Mouse (Mus musculus) NIH3T3 (cell line): ENCODE results near the gene Ccdc27.

Source experiments
- DNase-seq: peaks from one replicate; pipeline ENCODE4 v3.0.0-alpha.2; 2012; ENCODE audit warnings: low read depth

The Ccdc27 gene

DNA sequence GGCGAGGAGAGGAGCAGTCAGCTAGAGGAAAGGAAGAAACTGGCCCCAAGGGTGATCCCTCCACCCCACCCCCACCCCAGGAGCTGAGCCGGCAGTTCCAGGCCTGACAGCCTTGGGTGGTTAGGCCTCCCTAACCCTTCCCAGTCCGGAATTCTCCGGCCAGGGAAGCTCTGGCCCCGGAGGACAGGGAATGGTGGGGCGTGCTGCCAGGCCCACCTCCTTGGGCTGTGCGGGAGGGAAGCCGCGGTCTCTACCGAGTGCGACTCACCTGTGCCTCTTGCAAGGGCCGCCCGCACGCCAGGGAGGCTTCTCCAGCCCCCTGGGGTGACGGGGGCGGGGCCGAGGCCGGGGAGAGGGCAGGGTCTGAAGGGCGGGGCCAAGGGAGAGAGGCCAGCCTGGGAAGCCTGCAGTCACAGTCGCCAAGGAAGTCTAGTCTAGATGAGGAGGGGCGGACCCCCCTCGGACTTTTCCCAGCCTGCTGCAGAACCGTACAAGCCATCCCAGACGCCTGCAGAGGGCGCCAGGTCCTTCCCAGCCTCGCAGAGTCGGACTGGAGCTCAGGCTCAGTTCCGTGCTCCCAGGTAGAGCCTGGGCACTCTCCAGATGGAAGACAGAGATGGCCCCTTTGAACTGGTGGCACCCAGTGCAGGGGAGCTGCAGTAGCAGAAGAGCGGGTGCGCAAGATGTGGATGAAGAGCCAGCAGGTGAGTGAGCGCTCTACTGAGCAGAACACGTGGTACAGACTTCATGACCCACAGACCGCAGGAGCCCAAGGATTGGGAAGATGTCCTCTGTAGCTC, 16.6 kb downstream of the Ccdc27 start, which contains the start of gene Smim1:
Gene Smim1, minus strand, starts transcription at position 590 of the 800 bp plus-strand sequence.
- DNase-seq, result peak; percentile 81

DNA sequence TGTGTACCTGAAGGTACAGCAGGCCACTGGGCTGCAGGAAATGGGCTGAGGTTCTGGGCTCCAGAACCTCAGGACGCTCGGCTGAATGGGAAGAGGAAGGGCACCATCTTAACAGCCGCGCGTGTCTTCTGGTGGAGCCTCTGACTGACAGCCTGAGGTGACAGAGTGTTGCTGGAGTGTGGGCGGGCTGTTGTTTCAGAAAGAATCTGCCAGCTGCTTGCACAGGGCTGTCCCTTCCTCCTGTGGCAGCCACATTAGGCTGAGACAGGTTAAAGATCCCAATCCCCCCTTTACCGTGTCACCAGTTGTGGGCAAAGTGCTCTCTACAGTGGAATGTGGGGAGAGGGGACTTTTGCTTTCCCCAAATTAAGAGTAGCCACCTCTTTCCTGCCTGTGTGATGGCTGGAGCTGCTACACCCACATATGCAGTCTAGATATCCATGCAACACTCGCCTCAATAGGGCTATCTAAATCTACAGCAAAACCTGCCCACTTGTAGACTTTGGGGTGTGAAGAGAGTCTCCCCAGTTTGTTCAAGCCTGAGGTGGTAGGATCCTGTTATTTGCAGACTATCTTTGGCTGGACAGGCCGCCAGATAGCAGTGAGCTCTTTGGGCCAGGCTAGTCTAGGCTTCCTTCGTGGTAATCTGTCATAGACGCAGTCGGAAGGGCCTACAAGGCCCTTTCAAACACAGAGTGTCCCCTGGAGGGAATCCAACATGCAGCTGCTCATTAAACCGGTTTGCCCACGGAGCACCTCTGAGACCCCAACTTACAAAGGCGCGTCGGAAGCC, 17.6 kb downstream of the Ccdc27 start:
- DNase-seq, result no peak

DNA sequence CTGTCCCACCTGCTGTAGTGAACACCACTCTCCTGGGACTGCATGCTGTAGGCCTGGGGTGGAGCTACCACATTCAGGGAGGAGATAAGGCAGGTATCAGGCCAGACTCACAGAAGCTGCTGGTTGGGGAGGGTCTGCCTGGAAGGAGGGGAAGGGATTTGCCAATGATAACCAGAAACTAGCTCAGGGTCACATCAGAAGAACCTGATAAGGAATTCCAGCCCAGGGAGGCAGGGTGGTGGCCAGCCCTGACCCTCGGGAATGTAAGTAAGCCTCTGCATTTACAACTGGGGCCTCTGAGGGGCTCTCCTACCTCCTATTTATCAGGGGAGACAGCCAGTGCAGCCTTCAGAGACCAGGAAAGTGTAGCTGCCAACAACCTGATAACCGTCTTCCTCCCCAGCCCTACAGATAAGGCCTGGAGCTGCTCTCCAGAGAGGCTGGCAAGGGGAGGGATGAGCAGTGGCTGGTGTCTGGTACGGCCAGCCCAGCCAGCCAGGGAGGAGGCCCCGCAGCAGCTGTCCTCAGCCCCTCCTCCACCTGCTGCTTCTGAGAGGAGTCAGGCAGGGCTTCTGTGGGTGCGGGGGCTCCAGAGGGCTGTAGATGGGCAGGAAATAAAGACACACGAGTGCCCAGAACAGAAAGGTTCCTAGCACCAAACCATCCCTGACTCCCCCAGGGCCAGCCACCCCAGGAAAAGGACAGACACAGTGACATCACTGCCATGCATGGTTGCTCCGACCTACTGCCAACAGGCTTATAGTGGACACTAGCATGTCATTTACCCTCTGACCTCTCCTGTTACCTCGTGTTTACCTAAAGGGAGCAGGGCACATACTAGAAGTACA, 18.5 kb downstream of the Ccdc27 start:
- DNase-seq, result no peak

DNA sequence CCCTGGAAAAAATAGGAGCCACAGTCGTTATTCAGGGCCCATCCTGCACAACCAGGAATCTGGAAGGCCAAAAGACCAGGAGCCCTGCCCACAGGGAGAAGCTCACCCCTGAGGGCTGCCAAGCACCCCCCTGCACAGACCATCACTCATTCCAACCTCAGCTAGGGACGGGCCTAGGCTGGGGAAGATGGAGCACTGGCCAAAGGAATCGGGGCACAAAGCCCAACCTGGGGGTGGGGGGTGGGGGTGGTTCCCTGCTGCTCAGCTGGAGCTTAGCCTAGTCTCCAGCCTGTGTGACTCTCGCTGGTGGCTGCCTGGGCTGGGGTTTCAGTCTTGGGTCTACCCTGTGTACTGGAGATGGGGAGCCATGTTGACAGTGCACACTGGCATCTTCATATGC, 19.6 kb downstream of the Ccdc27 start:
- peak; percentile 40 for DNase-seq

DNA sequence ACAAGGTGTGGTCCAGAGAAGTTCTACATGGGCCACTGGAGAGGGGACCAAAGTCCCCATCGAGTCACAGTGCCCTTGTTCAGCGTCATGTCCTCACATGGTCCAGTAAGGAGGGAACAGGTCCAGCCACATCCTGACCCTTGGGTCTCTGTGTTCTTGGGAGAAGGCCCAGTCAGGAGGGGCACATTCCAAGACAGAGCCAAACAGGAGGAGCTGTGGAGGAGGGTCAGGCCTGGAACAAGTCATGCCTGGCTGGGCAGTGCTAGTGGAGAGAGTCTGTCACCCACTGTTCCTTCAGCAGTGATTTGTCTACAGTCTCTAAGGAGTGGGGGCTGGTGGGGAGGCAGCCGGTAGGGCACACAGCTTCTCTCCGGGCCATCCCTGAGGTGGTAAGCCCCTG, 20.1 kb downstream of the Ccdc27 start:
- DNase-seq, result peak; percentile 46

DNA sequence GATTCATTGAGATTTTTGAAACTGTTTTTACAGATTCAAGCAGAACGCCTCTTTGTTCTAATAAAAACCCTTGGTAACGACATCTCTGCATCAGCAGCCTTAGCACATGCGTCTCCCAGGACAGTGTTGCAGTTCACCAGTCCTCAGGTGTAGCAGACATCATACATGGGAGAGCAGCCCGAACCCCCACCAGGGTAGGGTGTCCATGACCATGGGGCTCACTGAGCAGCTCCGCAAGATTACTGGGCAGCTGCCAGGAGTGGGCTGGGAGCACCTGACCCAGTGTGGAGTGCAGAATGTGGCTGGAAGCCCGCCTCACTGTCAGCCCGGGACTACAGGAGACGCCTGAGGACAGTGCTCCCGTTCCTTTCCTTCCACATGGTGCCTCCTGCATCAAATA, 21.0 kb downstream of the Ccdc27 start:
- DNase-seq, result no peak

DNA sequence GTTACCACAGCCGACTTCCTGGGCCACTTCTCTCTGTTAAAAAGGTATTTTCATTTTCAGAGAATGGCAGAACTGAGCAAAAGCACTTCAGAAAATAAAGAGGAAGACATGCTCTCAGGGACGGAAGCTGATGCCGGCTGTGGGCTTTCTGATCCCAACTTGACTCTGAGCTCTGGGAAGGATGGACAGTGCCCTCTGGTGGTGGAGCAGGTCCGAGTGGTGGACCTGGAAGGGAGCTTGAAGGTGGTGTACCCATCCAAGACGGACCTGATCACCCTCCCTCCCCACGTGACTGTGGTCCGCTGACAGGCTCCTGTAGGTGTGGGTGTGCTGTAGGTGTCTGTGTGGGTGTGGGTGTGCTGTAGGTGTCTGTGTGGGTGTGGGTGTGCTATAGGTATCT, 22.9 kb downstream of the Ccdc27 start:
- peak; percentile 71 for DNase-seq

DNA sequence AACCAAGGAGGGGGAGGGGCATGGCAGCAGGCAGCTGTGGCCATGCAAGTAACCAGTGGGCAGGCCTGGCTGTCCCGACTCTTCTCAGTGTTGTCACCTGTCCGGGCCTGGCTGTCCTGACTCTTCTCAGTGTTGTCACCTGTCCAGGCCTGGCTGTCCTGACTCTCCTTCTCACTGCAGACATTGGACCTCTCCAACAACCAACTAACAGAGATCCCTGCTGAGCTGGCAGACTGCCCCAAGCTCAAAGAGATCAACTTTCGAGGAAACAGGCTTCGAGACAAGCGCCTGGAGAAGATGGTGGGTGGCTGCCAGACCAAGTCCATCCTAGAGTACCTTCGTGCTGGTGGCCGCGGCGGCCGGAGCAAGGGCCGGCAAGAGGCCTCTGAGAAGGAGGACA, 27.0 kb downstream of the Ccdc27 start:
- no peak for DNase-seq

DNA sequence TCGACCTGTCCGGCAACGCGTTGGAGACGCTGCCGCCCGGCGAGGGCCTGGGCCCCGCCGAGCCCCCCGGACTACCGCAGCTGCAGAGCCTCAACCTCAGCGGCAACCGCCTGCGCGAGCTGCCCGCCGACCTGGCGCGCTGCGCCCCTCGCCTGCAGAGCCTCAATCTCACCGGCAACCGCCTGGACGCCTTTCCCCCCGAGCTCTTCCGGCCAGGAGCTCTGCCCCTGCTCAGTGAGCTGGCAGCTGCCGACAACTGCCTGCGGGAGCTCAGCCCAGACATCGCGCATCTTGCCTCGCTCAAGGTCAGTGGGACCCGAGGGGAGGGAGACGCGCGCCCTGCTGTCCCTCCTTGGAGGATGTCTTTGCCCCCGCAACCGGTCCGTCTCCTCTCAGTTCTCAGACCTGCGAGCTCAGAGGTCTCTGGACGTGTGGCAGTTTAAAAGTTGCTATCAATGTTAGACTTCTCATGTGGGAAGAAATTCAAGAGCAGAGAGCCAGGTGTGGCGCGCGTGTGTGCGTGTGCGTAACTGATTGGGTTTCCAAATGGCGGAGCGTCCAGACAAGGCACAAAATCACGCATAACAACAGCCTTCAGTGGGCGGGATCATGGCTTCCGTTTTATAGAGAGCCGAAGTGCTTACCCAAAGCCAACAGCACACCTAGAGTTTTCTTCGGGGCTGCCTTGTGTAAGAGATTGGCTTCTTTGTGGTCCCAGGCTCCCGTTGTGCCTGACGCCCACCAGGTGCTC, 30.2 kb downstream of the Ccdc27 start:
- DNase-seq, result peak; percentile 35

DNA sequence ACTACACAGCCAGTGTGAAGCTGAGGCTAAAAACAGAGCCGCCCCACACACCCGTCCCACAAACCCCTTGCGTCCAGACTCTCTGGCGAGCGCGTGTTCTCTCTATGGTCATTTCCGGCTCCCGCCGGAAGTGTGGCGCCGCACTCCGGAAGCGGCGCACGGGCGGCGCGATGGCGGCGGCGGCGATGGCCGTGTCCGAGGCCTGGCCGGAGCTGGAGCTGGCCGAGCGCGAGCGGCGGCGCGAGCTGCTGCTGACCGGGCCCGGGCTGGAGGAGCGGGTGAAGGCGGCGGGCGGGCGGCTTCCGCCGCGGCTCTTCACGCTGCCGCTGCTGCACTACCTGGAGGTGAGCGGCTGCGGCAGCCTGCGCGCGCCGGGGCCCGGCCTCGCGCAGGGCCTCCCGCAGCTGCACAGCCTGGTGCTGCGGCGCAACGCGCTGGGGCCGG, 30.8 kb downstream of the Ccdc27 start, which contains the start of gene Lrrc47:
Gene Lrrc47, plus strand, starts transcription at position 86 of the 444 bp plus-strand sequence.
- DNase-seq, result peak; percentile 87

DNA sequence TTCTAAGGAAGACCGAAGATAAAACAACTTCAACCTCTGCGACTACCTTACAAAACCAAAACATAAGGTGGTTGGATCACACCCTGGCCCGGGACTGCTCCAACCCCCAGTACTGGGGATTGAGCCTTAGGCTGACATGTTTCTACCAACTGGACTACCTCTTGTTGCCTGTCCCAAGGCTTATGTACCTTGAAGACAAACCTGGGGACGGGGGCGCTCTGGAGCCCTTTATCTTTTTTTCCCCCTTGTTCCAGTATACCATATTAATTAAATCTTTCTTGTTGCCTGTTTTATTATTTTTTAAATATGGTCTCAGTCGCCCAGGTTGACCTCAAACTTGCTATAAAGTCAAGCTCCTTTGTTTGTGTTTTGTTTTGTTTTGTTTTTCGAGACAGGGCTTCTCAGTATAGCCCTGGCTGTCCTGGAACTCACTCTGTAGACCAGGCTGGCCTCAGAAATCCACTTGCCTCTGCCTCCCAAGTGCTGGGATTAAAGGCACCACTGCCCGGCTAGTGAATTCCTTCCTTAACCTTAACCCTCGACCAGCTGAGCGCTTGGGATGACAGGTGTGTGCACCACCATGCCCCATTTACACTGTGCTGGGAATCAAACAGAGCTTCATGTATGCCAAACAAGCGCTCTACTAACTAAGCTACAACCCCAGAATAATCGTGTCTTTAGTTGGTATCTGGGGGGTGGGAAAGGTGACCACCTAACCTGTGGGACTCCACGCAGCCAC, 31.4 kb downstream of the Ccdc27 start:
- no peak for DNase-seq

DNA sequence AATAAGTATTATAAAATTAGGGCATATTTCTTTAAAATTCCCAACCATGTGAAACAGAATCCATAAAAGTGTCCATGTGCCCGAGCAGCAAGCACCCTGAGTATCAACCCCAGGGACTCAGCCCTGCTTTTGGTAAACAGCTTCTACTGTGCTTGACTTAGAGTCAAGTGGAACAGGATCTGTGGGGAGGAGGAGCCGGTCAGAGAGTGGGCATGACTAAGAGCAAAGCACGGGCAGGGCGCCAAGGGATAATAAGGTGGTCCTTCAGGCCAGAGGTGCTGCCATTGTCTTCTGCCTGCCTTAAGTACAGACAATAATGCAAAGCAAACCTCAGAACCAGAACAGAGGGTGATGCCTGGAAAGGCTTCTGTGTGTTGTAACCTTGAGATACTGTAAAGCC, 34.7 kb downstream of the Ccdc27 start:
- DNase-seq, result no peak

DNA sequence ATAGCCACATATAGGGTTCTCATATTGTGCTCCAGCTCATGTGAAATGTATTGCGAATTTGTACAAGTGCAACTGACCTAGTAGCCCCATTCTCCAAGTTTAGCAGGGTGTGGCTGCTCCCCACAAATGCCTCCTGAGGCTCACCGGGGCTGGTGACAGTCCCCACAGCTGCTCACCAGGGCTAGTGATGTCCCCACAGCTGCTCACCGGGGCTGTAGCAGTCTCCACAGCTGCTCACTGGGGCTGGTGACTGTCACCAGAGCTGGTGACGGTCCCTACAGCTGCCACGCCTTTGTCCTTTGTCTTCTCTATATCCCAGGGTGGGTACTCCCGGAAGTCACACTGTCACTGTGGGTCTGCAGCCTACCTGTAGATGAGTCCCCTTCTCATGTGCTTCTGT, 36.2 kb downstream of the Ccdc27 start:
- DNase-seq, result no peak

DNA sequence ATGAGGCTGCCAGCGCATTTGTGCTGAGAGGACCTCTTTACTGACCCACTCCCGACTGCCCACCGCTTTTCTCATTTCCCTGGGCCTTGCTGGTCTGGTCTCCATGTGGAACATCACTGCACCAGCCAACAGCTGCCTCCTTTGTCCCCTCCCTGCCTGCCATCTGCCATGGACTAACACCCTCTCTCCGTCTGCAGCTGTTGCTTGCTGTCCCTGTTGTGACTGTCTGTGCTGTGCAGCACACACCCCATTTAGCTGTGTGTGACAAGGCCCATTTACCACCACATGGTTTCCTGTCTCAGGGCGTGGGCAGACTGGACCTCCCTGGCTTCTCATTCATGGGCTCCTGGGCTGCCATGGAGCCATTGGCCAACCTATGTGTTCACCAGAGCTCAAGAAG, 37.0 kb downstream of the Ccdc27 start:
- no peak for DNase-seq

DNA sequence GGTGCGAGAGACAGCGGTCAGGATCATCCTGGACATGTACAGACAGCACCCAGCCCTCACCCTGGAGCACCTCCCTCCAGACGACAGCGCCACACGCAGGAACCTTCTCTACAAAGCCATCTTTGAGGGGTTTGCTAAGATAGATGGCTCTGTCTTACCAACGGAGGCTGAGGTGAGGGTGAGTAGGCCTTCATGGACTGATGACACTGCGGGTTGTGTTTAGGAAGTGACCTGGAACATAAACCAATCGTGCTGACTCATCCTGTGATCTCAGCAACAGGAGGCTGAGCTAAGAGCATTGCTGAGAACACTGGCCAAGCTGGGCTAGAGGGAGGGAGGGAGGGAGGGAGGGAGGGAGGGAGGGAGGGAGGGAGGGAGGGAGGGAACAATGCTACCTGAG, 49.0 kb downstream of the Ccdc27 start:
- peak; percentile 10 for DNase-seq

DNA sequence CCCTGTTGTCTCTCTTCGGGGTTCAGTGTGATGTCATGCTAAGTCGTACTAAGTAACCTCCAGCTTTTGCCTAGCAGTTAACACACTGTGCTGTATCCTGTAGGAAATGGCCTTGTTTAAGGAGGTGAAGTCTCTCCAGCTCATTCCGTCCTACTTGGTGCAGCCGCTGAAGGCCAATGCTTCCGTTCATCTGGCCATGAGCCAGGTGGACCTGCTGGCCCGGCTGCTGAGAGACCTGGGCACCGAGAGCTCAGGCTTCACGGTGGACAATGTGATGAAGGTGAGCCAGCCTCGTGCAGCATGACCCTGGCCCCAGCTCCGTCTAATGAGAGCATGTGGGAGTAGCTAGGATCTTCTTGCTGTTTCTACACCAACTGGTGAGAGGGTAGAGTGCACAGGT, 49.8 kb downstream of the Ccdc27 start:
- DNase-seq, result no peak

DNA sequence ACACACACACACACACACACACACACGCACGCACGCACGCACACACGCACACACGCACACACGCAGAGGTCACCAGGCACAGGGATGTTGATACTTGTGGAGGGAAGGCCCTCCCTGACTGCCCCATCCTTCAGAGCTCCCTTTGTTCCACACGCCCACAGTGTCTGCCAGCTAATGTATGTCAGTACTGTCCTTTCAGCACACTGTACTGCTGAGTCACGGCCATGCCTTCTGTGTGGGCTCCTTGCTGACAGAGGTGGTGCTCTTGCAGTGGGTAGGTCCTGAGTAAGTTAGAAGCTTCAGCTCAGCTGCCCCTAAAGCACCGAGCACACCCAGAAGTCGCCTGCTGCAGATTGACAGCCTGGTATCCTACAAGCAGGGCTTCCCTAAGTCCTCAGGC, 62.0 kb downstream of the Ccdc27 start:
- DNase-seq, result no peak

DNA sequence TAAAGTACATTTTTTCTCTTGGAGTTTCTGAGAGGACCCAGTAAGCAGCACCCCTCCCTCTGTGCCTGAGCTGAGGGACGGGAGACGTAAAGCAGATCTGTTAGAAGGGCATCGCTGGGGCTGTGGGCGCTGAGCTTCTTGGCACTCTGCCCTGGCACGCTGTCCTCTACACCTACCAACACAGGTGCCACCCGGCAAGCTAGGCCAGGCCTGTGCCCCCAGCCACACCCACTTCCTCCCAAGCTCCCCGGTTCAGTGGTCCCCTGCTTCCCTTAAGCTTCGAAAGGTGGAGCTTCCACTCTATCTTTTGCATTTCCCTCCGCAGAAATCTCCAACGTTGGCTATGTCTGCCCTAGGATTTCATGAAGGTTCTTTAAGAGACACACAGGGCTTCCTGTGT, 63.2 kb downstream of the Ccdc27 start:
- no peak for DNase-seq
